Mouse (Mus musculus) stomach, embryonic 16.5 days (tissue): Measurements from ENCODE around the gene Iqcb1. TPM values are rescaled to one million over a fixed set of nuclear protein-coding genes. Genes with fewer than 3 reads are reported as not detected.

Source experiments
- ATAC-seq: fragments of 200-750 bp; cut with Nextera tagmentation; 2 replicates; pipeline ENCODE4 v1.8.0; 2017; ENCODE audit warnings: moderate number of reproducible peaks, moderate TSS enrichment; ENCODE audit not compliant: insufficient read depth, low FRiP score
- H3K27ac ChIP-seq: fragments of 300-500 bp; sonication (generic); 2 replicates; pipeline ENCODE4 v1.5.1; 2014; ENCODE audit warnings: low read length
- H3K27me3 ChIP-seq: fragments of 300-500 bp; sonication (generic); 2 replicates; pipeline ENCODE4 v1.6.1; 2014; ENCODE audit warnings: low read length, control low read depth, mixed read lengths; ENCODE audit not compliant: control insufficient read depth, insufficient read depth
- H3K36me3 ChIP-seq: fragments of 300-500 bp; sonication (generic); 2 replicates; pipeline ENCODE4 v1.6.1; 2014; ENCODE audit warnings: low read length; ENCODE audit not compliant: control insufficient read depth, insufficient read depth
- H3K4me1 ChIP-seq: fragments of 300-500 bp; sonication (generic); 2 replicates; pipeline ENCODE4 v1.6.1; 2014; ENCODE audit warnings: low read length, control low read depth, mixed read lengths; ENCODE audit not compliant: control insufficient read depth, insufficient read depth
- H3K4me2 ChIP-seq: fragments of 300-500 bp; sonication (generic); 2 replicates; pipeline ENCODE4 v1.6.1; 2014; ENCODE audit warnings: low read depth, low read length, mixed read lengths
- H3K4me3 ChIP-seq: fragments of 300-500 bp; sonication (generic); replicated peaks from 2 replicates; pipeline ENCODE4 v1.5.1; 2014; ENCODE audit warnings: mild to moderate bottlenecking, low read length
- H3K9ac ChIP-seq: fragments of 300-500 bp; sonication (generic); 2 replicates; pipeline ENCODE4 v1.6.1; 2014; ENCODE audit warnings: low read length
- H3K9me3 ChIP-seq: fragments of 300-500 bp; sonication (generic); replicated peaks from 2 replicates; pipeline ENCODE4 v1.6.1; 2016; ENCODE audit warnings: low read length, control low read depth; ENCODE audit not compliant: control insufficient read depth
- WGBS: fragments of 180-500 bp; shearing (Covaris S2); extraction: QIAGEN DNeasy Blood & Tissue Kit; methylation state at CpG from one replicate; pipeline ENCODE4 v1.1.7; 2014; 5-methylcytosine and 5-hydroxymethylcytosine counted together
- polyA plus RNA-seq: library from polyadenylated mRNA; unstranded; fragments of >200 nt; fragmentation: Nextera tagmentation; extraction: Ambion mirVana; gene quantifications from 2 replicates; pipeline ENCODE4 v1.2.1, GENCODE M21; 2015

Gene Iqcb1
- polyA plus RNA-seq, 1 experiment from 2014 or later = 24.8 TPM

DNA sequence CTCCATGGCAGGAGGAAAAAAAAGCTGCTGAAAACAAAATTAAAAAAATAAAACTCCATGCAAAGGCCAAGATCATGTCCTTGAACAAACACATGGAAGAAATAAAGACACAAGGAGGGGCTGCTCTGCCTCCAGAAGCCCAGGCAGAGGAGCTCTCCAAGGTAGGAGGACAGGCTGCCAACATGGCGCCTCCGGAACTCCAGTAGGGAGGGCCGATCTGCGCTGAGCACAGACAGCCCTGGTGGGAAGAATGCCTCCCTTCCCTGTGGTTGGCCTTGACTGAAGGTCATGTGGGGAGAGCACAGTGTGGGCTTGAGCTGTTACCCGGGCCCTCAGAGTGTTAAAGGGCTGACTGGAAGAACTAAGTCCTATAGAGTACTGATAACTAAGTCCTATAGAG is 59.4 kb downstream of the Iqcb1 start:
- H3K27ac ChIP-seq = no peak overlapping the region
- no peak overlapping the region for H3K4me2 ChIP-seq
- H3K4me3 ChIP-seq = no peak overlapping the region
- WGBS = 87% methylated on average over 5 of the region's 5 CpGs
- no peaks in the 10 kb centered on the region for H3K4me1 ChIP-seq
- no peak overlapping the region for H3K9ac ChIP-seq
- H3K9me3 ChIP-seq = no peaks in the 10 kb centered on the region
- H3K36me3 ChIP-seq = peaks cover 15% of the 10 kb centered on the region
- H3K27me3 ChIP-seq = no peaks in the 10 kb centered on the region
- no peak for ATAC-seq

DNA sequence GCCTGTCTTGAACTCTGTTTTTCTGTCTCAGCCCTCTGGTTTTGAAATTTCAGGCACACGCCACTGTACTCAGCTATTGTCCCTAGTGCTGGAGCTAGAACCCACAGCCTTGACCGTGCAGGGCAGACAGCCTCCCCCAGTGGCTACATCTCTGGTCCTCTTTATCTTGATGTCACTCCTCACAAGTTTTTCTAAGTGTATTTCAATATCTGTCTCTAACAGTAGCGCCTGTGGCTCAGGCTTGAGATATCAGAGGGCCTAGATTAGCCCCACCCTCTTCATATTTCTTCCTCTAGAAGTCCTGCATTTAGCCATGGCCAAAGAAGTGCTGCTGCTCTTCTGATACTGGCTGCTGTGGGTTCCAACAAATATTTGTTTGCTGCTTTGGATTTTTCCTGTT is 62.4 kb downstream of the Iqcb1 start:
- Histone ChIP-seq H3K4me1 (no peaks in the 10 kb centered on the region), H3K36me3 (peaks cover 20% of the 10 kb centered on the region), H3K27ac (no peak overlapping the region), H3K4me3 (no peak overlapping the region), H3K9ac (no peak overlapping the region), H3K27me3 (no peaks in the 10 kb centered on the region), H3K9me3 (no peaks in the 10 kb centered on the region), H3K4me2 (no peak overlapping the region)
- 83% methylated on average over 3 of the region's 3 CpGs for WGBS
- ATAC-seq = peak; percentile 44; the same call in 1 of the 2 replicates

DNA sequence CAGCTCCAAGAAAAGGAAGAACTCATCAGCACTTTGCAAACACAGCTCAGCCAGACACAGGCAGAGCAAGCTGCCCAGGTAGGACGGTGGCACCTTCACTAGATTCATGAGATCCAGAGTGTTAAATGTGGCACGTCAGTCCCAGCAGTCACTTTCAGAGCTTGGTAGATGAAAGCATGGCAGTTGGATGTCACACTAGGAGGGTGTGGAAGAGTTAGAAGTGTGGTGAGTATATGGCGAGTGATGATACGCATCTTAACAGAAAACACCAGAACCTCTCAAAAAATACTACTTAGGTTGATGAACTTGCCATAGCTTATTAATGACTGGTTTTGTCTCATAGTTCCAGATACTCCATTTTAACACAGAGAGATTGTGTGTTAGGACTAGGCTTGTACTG is 63.2 kb downstream of the Iqcb1 start:
- WGBS = 88% methylated on average over 4 of the region's 4 CpGs
- no peak for ATAC-seq
- Histone ChIP-seq H3K4me2 (no peak overlapping the region), H3K9ac (no peak overlapping the region), H3K4me3 (no peak overlapping the region), H3K27ac (no peak overlapping the region), H3K27me3 (no peaks in the 10 kb centered on the region), H3K9me3 (no peaks in the 10 kb centered on the region), H3K4me1 (no peaks in the 10 kb centered on the region), H3K36me3 (peaks cover 24% of the 10 kb centered on the region)

DNA sequence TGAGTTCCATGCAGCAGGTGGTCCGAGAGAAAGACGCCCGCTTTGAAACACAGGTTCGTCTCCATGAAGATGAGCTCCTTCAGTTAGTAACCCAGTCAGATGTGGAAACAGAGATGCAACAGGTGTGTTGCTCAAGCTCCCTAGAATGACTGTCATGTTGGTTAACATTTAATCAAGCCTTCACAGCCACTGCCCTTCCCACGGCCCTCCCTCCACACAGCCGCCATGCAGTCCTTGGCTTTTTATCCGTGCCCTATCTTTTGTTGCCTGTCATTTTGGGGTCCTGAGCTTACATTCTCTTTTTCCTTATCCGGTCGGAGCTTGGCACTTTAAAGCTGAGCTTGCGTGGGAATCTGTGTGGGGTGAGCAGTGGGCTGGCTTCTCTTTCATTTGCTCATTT is 65.1 kb downstream of the Iqcb1 start:
- ATAC-seq = no peak
- no peaks in the 10 kb centered on the region for H3K9me3 ChIP-seq
- no peak overlapping the region for H3K9ac ChIP-seq
- H3K27me3 ChIP-seq = no peaks in the 10 kb centered on the region
- WGBS = 82% methylated on average over 10 of the region's 10 CpGs
- peaks cover 19% of the 10 kb centered on the region for H3K36me3 ChIP-seq
- no peak overlapping the region for H3K4me3 ChIP-seq
- H3K4me2 ChIP-seq = no peak overlapping the region
- H3K27ac ChIP-seq = no peak overlapping the region
- H3K4me1 ChIP-seq = no peaks in the 10 kb centered on the region

DNA sequence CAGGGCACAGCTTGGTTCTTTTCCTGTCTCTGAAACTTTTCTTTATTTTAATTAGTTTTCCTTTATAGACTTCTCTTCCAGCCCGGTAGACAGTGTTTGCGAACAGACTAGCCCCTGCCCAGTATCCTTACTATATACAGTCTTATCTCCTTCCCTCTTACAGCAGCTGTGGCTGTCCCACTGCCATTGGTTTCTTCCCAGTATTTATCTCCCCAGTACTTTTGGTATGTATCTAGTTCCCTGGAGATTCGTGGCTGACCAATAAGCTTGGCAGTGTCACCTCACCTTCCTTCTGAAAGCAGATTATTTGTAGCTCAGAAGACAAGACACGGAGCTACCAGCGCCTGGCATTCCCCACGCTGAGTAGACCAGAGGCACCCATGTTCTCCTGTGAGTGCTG is 68.5 kb downstream of the Iqcb1 start:
- Histone ChIP-seq H3K27ac (no peak overlapping the region), H3K9ac (no peak overlapping the region), H3K4me2 (no peak overlapping the region), H3K27me3 (no peaks in the 10 kb centered on the region), H3K4me3 (no peak overlapping the region), H3K36me3 (peaks cover 18% of the 10 kb centered on the region), H3K4me1 (no peaks in the 10 kb centered on the region), H3K9me3 (no peaks in the 10 kb centered on the region)
- ATAC-seq = no peak
- WGBS = 88% methylated on average over 6 of the region's 6 CpGs

DNA sequence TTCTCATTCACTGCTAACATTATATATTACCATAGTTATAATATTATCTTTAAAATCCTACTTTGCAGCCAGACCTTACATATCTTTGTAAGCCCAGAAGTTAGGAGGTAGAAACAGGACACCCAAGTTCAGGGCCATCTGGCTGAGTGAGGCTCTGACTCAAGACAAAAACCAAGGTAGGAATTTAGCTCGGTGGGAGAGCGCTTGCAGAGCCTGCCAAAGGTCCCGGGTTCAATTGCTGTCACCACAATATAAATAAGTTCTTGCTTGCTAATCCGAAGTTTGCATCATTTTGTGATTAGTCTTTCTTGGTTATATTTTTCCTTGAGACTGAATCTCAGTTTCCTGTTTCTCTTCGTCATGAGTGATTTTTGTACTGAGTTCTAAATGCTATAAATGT is 75.0 kb downstream of the Iqcb1 start:
- Histone ChIP-seq H3K27me3 (no peaks in the 10 kb centered on the region), H3K4me1 (no peaks in the 10 kb centered on the region), H3K9me3 (no peaks in the 10 kb centered on the region), H3K36me3 (peaks cover 21% of the 10 kb centered on the region; the same call in 1 of the 2 replicates), H3K9ac (no peak overlapping the region), H3K4me3 (no peak overlapping the region), H3K27ac (no peak overlapping the region), H3K4me2 (no peak overlapping the region)
- ATAC-seq = no peak
- WGBS = 84% methylated on average over 5 of the region's 5 CpGs

DNA sequence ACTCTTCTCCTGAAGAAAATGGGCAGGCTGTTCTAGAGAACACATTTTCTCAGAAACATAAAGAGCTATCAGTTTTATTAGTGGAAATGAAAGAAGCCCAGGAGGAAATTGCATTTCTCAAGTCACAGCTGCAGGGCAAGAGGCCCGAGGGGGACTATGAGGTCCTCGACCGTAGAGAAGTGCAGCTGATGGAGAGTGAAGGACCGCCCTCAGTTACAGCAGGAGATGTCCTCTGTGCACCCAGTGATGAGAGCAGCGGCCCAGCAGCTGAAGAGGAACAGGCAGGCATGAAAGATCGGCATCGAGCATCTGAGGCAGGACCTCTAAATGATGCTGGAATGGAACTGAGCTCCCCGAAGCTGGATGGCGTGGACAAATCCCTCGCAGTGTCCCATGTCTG is 83.7 kb downstream of the Iqcb1 start:
- H3K27me3 ChIP-seq = no peaks in the 10 kb centered on the region
- no peak overlapping the region for H3K27ac ChIP-seq
- no peak overlapping the region for H3K9ac ChIP-seq
- no peaks in the 10 kb centered on the region for H3K9me3 ChIP-seq
- H3K4me3 ChIP-seq = no peak overlapping the region
- H3K4me1 ChIP-seq = no peaks in the 10 kb centered on the region
- ATAC-seq = no peak
- peaks cover 18% of the 10 kb centered on the region; the same call in 1 of the 2 replicates for H3K36me3 ChIP-seq
- no peak overlapping the region for H3K4me2 ChIP-seq
- 84% methylated on average over 10 of the region's 10 CpGs for WGBS

DNA sequence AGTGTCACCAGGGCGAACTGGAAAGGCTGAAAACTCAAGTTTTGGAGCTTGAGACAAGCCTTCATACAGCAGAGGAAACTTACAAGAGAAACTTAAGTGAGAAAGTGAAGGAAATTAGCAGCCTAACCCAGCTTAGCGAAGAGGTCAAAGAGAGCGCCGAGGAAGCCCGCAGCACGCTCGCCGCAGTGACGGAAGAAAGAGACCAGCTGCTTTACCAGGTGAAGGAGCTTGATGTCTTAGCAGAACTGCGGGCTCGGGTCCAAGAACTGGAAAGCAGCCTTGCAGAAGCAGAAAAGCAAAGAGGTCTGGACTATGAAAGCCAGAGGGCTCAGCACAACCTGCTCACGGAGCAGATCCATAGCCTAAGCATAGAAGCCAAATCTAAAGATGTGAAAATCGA is 84.1 kb downstream of the Iqcb1 start:
- peaks cover 18% of the 10 kb centered on the region; the same call in 1 of the 2 replicates for H3K36me3 ChIP-seq

DNA sequence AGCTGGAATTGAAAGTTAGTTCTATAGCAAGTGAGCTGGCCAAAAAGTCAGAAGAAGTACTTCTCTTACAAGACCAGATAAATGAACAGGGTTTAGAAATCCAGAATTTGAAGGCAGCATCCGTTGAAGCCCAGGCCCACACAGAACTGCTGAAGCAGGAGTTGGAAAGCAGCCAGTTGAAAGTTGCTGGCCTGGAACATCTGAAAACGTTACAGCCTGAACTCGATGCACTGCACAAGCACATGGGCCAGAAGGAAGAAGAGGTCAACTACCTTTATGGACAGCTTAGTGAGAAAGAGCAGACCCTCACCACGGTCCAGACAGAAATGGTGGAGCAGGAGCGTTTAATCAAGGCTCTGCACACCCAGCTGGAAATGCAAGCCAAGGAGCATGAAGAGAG is 86.0 kb downstream of the Iqcb1 start:
- Histone ChIP-seq H3K4me3 (no peak overlapping the region), H3K4me1 (no peaks in the 10 kb centered on the region), H3K27me3 (no peaks in the 10 kb centered on the region), H3K27ac (no peak overlapping the region), H3K9me3 (no peaks in the 10 kb centered on the region), H3K9ac (no peak overlapping the region), H3K4me2 (no peak overlapping the region), H3K36me3 (peaks cover 9% of the 10 kb centered on the region; the same call in 1 of the 2 replicates)
- 60% methylated on average over 5 of the region's 5 CpGs for WGBS
- ATAC-seq = peak; percentile 56

More for the DNA sequence above, 84.1 kb downstream of the Iqcb1 start:
- Histone ChIP-seq H3K4me2 (no peak overlapping the region), H3K4me3 (no peak overlapping the region), H3K27ac (no peak overlapping the region), H3K4me1 (no peaks in the 10 kb centered on the region), H3K9me3 (no peaks in the 10 kb centered on the region), H3K27me3 (no peaks in the 10 kb centered on the region), H3K9ac (no peak overlapping the region)
- 66% methylated on average over 13 of the region's 13 CpGs for WGBS
- no peak for ATAC-seq

DNA sequence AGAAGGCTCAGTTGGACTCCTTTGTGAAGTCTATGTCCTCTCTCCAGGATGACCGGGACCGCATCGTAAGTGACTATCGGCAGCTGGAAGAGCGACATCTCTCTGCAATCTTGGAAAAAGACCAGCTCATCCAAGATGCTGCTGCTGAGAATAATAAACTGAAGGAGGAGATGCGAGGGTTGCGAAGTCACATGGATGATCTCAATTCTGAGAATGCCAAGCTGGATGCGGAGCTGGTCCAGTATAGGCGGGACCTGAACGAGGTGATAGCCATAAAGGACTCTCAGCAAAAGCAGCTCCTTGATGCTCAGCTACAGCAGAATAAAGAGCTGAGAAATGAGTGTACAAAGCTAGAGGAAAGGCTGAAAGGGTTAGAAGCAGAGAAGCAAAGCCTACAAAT is 90.3 kb downstream of the Iqcb1 start:
- 95% methylated on average over 10 of the region's 10 CpGs for WGBS
- Histone ChIP-seq H3K9ac (no peak overlapping the region), H3K36me3 (peaks cover 3% of the 10 kb centered on the region; the same call in 1 of the 2 replicates), H3K9me3 (no peaks in the 10 kb centered on the region), H3K27ac (no peak overlapping the region), H3K4me1 (no peaks in the 10 kb centered on the region), H3K4me3 (no peak overlapping the region), H3K27me3 (no peaks in the 10 kb centered on the region), H3K4me2 (no peak overlapping the region)
- ATAC-seq = no peak
